Mouse (Mus musculus) central nervous system, embryonic 14 days (tissue): ENCODE results near the gene Fam90a1b. TPM values are rescaled to one million over a fixed set of nuclear protein-coding genes. Genes with fewer than 3 reads are reported as not detected.

ENCODE experiments used
- polyA plus RNA-seq: library from polyadenylated mRNA; depleted of rRNA; stranded (reverse); fragments of >200 nt; gene quantifications from 2 replicates; pipeline ENCODE4 v1.2.3, GENCODE M21; 2012; rRNA removed

Gene Fam90a1b
- 0.13 and 0.18 TPM in 2 replicates for polyA plus RNA-seq

GRCm38 (mm10) chrX:94366670-94367241 is at the start of gene Fam90a1b, which contains the start of gene Apoo:
Gene Fam90a1b, minus strand, starts transcription at chrX:94366777.
Gene Apoo, plus strand, starts transcription at chrX:94367117.

Other genes starting within 250 kb of the Fam90a1b start
- gene Zfx, start 243.1 kb downstream of the Fam90a1b start, polyA plus RNA-seq, result 12.6 and 12.8 TPM in 2 replicates
- gene Eif2s3x, start 153.9 kb downstream of the Fam90a1b start, polyA plus RNA-seq, result 96.9 and 113 TPM in 2 replicates
- 5.6 and 5.9 TPM in 2 replicates for gene Klhl15, start 132.2 kb downstream of the Fam90a1b start, polyA plus RNA-seq
- 31.6 and 35.5 TPM in 2 replicates for gene Apoo, start 340 bp upstream of the Fam90a1b start, polyA plus RNA-seq
- 1,001 and 1,007 TPM in 2 replicates for gene Maged1, start 175.4 kb upstream of the Fam90a1b start, polyA plus RNA-seq